Mouse (Mus musculus): Measurements from ENCODE around the gene Txnip.
A peak's percentile ranks its signal among the peaks of the same experiment; 100 is the strongest.

The Txnip gene

DNA sequence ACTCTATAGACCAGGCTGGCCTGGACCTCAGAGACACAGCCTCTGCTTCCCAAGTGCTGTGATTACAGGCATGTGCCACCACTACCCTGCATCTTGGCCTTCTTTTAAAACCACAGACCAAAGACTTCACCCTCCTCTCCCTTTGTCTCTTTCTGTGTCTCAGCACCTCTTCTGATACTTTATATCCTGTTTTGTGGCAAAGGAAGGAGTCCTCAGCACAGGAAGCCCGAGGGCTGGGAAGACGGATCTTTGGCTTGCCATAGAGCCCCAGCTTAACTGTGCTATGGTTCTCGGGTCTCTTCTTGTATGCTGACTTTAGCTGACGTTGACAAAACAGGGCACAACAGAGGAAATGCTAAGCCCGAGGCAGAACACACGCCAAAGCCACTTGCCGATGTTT, 12.9 kb downstream of the Txnip start:
- peak; percentile 30 for DNase-seq

DNA sequence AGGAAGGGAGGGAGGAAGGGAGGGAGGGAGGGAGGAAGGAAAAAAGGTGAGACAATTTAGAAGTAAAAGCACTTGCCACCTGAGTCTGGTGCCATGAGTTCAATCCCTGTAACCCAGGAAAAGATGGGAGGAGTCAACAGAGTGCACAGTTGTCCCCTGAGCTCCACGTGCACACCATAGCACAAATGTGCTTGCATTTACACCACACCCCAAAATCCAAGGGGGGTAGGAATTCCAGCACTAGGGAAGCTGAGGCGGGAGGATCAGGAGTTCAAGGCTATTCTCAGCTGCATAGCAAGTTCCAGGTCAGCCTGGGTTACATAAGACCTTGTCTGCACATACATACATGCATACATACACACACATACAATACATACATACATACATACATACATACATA, 13.6 kb downstream of the Txnip start:
- DNase-seq = no peak

DNA sequence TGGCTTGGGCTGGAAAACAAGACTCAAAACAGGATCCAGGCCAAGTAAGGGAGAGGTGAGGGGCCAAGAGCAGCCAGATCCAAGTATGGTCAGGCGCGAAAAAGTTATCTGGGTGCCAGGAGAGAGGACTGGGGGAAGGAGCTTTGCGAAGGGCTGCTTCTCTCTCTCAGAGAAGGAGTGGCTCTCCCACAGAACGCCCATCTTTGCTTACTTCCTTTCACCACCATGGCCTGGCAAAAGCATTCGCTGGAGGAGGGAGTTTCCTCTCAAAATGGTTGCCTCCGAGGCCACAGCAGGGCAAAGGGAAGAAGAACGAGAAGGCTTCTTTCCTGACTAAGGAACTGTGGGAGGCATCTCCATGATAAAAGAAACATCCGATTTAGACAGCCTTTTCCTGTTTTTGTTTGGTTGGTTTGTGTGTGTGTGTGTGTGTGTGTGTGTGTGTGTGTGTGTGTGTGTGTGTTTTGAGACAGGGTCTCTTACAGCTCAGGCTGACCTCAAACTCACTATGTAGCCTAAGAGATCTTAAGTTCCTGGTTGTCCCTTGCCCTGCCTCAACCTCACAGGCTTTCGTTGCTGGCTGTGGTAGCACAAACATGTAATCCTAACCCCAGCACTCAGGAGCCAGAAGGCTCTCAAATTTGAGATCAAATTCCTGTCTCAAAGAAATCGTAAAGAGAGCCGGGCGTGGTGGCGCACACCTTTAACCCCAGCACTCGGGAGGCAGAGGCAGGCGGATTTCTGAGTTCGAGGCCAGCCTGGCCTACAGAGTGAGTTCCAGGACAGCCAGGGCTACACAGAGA, 14.3 kb downstream of the Txnip start:
- peak; percentile 63 for DNase-seq

DNA sequence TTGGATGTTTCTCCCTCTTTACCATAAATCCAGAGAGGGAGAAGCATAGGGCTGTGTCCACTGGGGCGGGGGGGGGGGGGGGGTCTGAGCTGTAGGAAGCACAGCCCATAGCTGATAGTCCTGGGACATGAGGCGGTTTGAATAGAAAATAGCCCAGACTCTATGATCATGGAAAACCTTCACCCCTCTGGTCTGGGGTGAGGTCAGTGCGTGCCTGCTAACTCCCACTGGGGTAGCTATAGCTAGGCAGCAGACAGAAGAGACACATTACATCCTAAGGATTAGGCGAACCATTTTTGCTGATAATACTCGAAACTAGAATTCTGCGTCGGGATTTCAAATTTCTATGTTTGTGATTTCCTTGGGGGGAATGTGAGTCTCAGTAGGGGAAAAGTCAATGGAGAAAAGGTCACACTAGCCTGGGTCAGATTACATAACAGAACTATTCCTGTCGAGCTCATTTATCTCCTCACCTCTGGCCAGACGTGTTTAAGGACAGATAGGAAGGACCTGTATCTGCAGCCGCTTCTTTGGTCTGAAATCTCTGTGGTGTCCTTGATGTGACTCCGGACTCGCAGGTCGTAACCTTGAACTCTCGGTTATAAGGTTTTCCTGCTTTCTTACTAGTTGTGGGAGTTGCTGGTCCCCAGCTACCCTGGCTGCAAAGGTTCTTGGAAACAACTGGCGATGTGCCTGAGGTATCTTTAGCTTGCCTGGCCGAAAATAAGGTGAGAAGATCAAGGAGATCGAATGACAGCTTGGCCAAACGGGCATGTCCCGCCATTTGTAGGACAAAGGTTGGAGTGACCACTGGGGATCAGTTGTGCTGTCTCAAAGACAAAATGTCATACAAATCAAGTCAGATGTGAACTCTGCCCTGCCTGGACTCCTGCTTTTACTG, 16.1 kb downstream of the Txnip start:
- peak; percentile 60 for DNase-seq

DNA sequence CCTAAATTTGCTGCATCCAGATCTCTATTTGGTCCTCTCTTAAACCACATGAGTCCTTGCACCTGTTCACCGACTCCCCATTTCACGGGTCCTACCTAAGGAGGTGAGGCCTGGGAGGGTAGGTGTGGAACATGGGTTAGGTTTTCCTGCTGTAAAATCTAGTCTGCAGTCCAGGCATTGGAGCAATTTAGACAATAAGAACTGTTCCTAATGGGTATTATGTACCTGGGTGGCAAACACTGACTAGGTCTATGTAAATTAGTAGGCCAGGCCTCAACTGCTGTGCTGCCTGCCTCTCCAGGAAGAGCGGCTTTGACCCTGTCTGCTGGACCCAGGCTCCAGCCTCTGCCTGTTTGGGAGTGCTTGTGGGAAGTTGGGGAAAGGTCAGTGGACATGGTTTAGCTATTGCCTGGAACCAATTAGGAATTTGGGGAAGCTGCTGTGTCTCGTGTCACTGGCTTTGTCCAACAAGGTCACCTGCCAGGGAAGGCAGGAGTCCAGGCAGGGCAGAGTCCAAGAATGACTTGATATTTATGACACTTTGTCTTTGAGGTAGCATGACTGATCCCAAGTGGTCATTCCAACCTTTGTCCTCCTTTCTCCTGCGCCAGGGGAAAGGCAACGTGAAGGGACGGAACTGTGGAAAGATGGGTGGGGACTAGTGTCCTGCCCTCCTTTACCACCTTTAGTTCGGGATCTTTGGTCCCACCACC, 17.7 kb downstream of the Txnip start:
- DNase-seq = peak; percentile 83

DNA sequence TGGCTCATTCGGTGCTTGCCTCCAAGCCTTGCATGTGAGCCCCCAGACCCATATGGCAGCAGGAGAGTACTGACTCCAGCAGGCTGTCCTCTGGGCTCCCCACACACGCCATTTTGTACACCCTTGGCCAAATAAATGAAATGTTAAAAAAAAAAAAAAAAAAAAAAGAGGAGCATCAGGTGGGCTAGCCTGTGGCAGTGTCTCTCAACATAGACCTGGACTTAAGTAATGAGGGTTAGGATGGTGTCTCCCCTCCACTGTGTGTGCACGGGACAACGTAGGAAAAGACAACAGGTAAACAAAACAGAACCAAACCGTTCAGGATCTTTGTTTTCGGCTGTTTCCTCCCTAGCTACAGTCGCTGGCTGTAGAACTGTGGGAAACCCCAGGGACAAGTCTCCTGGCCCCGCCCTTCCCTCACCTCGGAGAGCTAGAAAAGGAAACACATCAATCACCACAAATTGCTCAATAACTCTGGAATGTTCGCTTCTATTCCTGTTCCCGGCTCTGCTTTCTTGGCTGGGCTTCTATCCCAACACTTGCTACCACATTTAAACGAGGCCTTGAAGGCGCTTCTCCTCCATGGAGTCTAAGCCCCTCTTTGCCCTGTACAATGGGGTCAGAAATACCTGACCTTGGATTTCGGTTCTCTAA, 18.4 kb downstream of the Txnip start:
- peak; percentile 84 for DNase-seq

DNA sequence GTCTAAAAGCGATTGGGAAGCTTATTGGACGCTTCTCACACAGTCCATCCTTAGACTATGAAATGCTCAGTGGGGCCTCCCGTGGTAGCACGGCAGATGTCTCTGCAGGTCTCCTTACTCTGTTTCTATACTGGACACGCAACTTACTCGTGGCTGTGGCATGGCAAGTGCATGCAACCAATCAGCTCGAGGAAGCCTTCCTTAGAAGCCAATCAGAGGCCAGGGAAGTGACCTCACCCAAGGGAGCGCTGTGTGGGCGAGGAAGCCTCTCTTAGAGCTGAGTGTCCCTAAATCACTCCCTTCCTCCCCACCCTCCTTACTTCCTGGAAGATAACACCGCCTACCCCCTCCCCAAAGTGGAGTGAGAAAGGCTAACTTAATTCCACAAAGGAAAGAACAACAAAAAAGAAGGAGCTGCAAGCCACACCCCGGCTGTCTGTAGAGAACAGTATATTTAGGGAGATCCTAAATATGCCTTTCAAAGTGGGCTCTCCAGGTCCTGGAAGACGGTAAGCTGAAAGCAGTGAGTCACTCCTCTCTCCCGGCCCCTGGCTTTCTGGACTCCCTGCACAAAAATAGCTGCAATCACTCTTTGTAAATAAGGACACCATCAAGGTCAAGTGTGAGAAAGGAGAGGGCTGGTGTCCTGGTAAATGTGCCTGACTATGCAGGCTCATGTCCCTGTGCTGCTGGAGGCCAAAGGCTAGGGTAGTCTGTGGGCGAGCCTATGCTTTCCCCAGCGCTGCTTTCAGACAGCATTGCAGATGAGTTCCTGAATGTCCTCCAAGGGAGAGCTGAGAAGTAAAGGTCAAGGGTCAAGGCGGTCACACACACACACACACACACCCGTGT, 19.2 kb downstream of the Txnip start, which contains the start of gene Gm16253:
Gene Gm16253 (plus strand): TSS at position 295 of the 852 bp plus-strand sequence.
- peak; percentile 91 for DNase-seq

DNA sequence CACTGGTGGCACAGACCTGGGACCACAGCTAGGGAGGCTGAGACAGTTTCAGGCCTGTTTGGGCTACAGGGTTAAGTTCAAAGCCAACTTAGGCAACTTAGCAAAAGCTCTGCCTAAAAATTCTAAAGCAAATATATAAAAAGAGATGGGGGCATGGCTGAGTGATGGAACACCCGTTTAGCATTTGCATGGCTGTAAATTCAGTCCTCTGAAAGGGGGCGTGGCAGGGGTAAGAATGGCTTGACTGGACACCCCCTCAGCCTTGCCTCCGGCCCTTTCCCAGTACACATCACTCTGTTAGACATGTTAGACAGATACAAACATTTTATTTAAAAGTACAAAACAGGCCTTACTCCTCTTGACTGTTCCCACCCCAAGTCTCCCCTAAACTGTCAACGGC, 19.8 kb downstream of the Txnip start:
- no peak for DNase-seq

DNA sequence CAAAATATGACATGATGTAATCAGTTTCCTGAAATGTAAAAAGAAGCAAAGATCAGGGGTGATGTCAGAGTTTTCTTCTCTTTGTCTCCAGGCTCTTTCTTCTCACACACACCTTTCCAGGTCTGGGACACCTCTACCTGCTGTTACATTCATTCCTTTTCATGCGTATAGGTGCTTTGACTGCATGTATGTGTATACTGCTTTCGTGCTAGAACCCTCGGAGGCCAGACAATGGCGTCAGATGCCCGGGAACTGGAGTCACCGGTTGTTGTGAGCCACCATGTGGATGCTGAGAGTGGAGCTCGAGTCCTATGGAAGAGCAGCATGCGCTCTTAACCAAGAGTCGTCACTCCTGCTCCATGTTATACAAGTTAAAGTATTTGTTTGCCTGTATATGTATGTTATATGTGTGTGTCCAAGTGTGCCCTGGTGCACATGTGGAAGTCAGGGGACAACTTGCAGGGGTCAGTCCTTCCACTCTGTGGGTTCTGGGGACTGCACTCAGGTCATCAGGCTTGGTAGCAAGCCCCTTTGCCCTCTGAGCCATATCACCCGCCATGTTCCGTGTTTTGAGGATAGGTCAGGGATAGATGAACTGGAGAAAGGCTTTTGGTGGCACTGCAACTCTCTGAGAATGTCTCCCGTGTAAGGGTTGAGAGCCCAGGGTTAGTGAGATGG, 20.9 kb downstream of the Txnip start:
- DNase-seq = no peak

DNA sequence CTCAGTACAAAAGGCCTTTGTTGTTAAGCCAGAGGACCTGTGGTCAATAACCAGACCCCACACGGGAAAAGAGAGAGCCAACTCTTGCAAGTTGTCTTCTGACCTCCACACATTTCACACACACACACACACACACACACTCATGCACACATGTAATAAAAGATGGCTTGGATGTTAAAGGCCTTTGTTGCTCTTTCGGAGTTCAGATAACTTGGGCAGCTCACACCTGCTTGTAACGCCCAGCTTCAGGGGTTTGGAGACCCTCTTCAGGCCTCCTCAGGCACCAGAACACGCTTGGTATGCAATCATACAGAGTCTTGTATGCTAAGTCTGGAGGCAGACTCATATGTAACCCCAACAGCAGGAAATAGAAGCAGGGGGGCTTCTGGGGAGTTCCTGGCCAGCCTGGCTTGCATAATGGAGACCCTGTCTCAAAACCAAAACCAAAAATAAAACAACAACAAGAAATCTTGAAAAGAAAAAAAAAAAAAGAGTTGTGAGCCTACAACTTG, 21.5 kb downstream of the Txnip start:
- no peak for DNase-seq

DNA sequence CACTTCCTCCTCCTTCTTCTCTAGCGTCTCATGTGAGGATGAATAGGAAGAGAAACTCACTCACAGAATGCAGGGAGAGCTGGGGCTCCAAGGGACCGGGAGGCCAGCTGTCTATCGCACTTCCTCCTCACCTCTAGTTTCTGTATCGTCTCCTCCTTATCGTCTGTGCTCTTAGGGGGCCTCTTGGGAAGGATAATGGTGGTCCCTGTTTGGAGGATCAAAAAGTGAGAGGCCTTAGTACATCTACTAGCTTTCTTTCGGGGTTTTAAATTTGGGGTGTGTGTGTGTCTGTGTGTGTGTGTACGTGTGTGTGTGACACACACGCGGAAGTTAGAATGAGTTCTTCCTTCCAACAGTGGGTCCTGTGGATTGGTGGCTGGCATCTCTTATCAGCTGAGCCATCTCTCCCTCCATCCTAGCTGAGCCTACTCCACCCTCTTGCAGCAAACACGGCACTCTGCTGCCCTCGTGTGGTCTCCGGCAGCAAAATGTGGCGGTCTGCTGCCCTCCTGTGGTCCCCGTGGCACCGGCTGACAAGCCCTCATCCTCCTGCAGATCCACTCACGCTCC, 22.2 kb downstream of the Txnip start:
- peak; percentile 92 for DNase-seq

DNA sequence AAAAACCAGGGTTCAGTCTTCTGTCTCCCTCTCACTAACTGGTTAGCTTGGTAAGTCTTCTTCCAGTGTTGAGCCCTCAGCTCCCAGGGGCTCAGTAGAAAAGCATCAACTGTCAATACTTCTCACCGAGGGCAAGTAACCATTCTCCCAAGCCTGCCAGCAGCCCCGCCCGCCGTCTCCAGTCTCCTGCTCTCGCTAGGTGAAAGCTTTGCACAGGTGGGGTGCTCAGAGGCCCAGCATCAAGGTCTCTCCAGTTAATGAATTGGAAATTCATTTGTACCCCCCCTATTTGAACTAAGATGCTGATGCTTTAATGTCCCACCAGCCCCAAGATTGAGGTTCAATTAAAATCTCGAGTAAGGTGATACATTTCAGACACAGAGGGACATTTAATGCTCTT, 23.4 kb downstream of the Txnip start:
- no peak for DNase-seq

DNA sequence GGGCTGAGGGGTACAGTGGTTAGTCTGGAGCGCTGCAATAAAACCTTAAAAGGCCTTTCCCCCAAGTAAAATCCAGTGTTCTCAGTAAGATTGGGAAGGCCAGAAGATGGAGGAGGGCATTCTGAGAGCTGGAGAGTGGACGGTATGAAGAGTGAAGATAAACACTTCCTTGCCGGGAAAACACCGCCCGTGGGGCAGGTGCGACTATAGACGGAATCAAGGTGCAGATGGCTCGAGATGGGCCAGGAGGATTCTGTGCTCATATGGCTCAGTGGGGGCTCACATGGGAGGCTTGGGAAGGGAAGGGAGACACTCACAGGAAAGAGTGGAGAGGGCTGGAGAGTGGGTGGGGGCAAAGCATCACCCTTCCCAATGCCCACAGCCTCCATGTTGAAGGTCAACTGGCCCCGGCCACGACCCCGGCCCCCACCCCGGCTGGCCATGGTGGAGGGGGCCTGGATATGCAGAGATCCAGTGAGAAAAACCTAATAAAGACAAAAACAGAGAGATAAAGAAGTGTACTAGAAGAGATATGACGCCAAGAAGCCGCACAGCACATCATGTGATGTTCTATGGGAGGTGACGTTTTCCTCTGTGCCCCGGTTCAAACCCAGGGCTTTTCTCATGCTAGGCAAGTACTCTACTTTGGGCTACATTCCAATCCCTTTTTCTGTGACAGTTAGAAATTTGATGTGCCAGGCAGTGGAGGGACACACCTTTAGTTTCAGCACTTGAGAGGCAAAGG, 24.2 kb downstream of the Txnip start:
- DNase-seq = no peak

DNA sequence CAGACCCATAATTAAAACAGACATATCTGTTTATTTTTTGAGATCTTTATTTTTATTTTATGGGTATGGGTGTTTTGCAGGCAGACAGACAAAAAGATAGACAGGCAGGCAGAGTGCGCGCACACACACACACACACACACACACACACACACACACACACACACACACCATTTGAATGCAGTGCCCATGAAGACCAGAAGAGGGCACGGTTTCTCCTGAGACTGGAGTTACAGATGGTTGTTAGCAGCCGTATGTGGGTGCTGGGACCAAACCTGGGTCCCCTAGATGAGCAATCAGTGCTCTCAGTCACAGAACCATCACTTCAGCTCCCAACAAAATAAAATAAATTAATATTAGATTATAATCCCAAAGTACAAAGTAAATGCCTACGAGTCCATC, 25.6 kb downstream of the Txnip start:
- no peak for DNase-seq

DNA sequence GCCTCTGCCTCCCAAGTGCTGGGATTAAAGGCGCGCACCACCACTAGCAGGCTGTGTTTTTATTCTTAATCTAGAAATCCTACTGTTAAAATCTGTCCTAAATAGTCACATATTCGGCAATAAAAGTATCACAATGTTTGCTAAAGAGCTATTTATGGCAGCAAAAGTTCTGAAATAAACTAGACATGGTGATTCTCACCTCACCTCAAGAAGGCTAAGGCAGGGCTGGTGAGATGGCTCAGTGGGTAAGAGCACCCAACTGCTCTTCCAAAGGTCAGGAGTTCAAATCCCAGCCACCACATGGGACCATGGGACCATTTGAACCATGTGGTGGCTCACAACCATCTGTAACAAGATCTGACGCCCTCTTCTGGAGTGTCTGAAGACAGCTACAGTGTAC, 32.9 kb downstream of the Txnip start:
- DNase-seq = no peak

DNA sequence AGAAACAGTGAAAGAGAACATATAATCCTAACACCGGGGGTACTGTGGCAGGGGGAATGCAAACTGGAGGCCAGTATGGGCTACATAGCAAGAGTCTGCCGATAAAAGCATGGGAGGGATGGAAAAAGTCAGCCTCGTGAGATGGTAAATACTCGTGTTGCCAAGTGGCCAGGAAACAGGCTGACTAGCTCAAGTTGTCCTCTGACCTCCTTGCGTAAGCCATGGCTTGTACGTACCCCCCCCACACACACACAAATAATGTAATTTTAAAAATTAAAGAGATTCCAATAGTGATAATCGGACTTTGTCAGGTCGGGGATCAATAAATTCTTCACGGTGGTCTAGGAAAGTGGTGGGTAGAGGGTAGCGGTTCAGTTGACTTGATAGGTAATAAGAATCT, 35.6 kb downstream of the Txnip start:
- peak; percentile 37 for DNase-seq

DNA sequence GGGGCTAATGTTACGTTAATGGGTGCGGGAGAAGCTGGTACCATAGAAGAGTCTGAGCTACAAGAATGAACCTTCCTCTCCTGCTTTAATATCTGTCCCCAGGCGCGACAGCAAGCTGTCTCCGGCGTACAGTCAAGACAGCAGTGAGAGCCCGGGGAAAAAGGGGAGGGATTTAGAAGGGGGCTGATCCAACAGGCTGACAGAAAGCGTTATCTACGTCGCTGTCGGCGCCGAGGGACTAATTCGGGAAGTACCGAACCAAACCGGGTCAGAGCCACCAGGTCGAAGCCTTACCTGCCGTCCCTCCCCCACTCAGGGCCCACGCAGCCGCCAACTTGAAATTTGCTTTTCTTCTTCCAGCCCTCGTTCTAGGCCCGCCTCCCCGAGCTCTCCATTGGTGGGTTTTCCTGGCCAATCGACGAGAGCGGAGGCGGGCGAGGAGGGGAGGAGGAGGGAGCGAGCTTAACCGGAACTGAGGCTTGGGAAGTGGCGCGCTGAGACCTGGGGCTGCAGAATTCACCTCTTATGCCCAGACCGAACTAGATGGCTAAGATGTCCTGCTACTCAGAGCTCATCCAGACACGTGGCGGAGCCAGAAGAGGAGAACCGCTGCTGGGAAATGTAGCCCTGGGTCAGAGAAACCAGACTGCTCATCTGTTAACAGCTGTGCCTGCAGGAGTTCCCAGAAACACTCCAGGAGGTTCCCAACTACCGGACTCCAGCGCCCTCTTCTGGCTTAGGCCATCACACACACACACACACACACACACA, 36.2 kb downstream of the Txnip start, which contains the start of gene Polr3gl:
Gene Polr3gl (minus strand): TSS at position 392 of the 771 bp plus-strand sequence.
- DNase-seq = peak; percentile 96

DNA sequence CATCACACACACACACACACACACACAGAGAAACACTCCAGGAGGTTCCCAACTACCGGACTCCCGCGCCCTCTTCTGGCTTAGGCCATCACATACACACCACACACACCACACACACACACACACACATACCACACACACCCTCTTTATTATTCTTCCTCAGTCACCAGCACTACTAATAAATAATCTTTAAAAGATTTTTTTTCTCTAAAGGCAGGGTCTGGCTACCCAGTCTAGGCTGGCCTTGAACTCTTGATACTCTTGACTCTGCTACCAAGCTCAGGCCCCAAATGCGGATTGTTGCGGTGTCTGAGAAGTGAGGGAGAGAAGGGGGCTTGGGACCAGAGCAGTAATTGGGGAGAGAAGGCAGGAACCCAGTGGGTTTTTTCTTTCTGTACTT, 37.1 kb downstream of the Txnip start:
- no peak for DNase-seq

DNA sequence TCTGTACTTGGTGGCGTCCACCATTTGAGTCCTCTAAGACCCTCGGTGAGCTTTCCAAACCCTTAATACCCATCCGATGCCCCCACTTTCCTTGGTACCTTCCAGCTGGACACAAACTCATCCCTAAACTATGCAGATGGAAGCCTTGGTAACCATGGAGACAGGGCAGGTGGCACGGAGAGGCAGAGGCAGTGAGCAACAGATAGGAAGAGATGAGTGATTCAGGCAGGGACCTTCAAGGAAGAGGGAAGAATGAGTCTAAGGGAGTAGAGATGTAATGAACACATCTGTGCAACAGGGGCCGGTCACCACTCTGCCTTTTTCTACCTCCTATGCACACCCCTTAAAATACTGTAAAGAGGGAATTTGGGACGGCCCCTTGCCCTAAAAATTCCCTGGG, 37.9 kb downstream of the Txnip start:
- no peak for DNase-seq

All from kidney, adult 18-20 months (tissue).